Mouse (Mus musculus): ENCODE data around the gene Olfr1211. TPM values are rescaled to one million over a fixed set of nuclear protein-coding genes. Genes with fewer than 3 reads are reported as not detected.

The Olfr1211 gene
- not detected for polyA plus RNA-seq (2014; fragmentation: Illumina TruSeq; extraction: RNeasy Lipid Tissue Mini Kit (QIAGEN cat#74804); ENCODE audit: low read depth, low replicate concordance)

DNA sequence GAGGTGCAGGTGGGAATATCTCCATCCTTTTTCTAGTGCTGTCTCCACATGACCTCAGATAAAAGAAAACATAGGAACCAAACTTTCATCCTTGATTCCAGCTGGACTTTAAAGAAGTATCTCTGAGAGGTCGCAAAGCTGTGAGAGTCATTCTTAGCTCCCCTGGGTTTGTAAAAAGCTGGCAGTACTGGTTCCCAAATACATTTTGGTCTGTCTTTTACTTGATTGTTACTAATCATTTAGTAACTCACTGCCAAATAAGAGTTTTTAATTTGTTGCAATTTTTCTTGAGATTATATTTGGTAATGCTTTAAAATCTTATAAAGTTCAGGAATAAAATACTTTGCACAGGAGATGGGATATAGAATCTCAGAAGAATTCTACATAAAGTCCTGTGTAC lies at the start of gene Olfr1211:
Olfr1211 (minus strand) TSS at position 101 of the 400 bp plus-strand sequence.

DNA sequence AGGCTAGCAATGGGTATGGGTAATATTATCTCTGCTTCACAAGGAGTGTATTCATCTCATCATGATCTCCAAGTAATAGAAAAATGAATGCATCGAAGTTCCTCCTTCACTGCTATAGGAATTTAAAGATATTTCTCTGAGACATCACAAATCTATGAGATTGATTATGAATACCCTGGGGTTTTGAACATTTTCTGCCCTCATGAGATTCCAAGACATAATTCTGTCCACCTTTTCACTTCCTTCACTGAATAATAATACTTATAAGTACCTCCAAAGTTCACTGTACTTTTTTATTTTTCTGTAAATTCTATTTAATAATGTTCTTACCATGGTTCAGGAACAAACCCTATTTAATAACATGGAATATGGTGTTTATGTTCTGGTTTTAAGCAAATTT lies 42.3 kb upstream of the Olfr1211 start, which contains the start of gene Gm13762:
Gm13762 (minus strand) TSS at position 101 of the 400 bp plus-strand sequence.

DNA sequence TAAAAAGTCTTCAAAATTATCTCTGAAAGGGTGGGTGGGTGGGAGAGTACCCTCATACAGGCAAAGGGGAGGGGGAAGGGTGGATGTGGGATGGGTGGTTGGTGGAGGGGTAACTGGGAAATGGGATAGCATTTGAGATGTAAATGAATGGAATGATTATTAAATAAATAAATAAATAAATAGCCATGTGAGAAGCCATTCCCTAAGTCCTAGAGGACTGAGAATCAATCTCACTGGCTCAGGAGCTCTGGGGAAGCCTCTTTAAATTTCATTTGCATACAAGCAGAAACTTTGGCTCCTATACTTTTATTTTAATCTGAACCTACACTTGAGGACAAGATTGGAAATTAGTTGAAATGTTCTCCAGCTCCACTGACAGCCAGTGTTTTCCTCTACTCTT lies 15.8 kb upstream of the Olfr1211 start, which contains the start of gene Olfr1212:
Olfr1212 (plus strand) TSS at position 301 of the 400 bp plus-strand sequence.

DNA sequence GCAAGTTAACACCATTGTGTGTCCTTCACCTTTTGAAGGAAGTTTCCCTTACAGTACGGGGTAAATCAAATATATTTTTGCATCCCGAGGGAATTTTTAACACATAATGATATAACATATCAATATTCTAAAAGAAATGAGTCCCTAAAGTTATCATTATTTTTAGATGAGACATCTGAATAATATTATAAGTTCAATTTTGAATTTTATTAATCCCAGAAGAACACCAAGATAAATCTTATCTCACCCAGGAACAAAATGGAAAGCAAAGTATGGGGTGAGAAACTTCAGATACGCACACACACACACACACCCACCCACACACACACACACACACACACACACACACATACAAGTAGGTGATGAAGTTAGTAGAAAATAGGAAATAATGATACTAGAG lies 22.9 kb downstream of the Olfr1211 start, which contains the start of gene Olfr1209:
Olfr1209 (minus strand) TSS at position 101 of the 400 bp plus-strand sequence.

DNA sequence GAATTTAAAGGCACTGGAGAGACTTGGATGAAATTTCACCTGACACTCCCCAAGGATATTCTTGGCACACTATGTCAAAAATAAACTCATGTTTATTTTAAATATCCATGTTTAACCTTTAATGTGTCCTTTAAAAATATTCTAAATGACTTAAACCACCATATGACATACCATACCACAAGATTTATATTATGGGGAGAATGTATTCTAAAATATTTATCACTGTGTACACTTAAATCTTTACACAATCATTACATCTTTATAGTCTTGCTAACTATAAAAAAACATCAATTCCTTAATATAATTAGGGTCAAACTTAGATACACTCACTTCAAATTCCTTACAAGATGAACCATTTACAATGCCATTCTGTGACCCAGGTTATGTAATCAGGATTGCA lies 35.7 kb downstream of the Olfr1211 start, which contains the start of gene Olfr1208:
Olfr1208 (minus strand) TSS at position 101 of the 400 bp plus-strand sequence.

Other genes with a start within 250 kb of the Olfr1211 start
- gene Olfr1195, start 248.9 kb downstream of the Olfr1211 start, polyA plus RNA-seq (2014; fragmentation: Illumina TruSeq; extraction: RNeasy Lipid Tissue Mini Kit (QIAGEN cat#74804); ENCODE audit: low read depth, low replicate concordance): not detected
- not detected for gene Olfr1196, start 233.5 kb downstream of the Olfr1211 start, polyA plus RNA-seq (2014; fragmentation: Illumina TruSeq; extraction: RNeasy Lipid Tissue Mini Kit (QIAGEN cat#74804); ENCODE audit: low read depth, low replicate concordance)
- not detected for gene Olfr1197, start 205.7 kb downstream of the Olfr1211 start, polyA plus RNA-seq (2014; fragmentation: Illumina TruSeq; extraction: RNeasy Lipid Tissue Mini Kit (QIAGEN cat#74804); ENCODE audit: low read depth, low replicate concordance)
- not detected for gene Olfr1198, start 186.7 kb downstream of the Olfr1211 start, polyA plus RNA-seq (2014; fragmentation: Illumina TruSeq; extraction: RNeasy Lipid Tissue Mini Kit (QIAGEN cat#74804); ENCODE audit: low read depth, low replicate concordance)
- not detected for gene Olfr1199, start 177.6 kb downstream of the Olfr1211 start, polyA plus RNA-seq (2014; fragmentation: Illumina TruSeq; extraction: RNeasy Lipid Tissue Mini Kit (QIAGEN cat#74804); ENCODE audit: low read depth, low replicate concordance)
- not detected for gene Olfr1200, start 167.6 kb downstream of the Olfr1211 start, polyA plus RNA-seq (2014; fragmentation: Illumina TruSeq; extraction: RNeasy Lipid Tissue Mini Kit (QIAGEN cat#74804); ENCODE audit: low read depth, low replicate concordance)
- not detected for gene Olfr1201, start 145.1 kb downstream of the Olfr1211 start, polyA plus RNA-seq (2014; fragmentation: Illumina TruSeq; extraction: RNeasy Lipid Tissue Mini Kit (QIAGEN cat#74804); ENCODE audit: low read depth, low replicate concordance)
- gene Olfr1202, start 123.6 kb downstream of the Olfr1211 start, polyA plus RNA-seq (2014; fragmentation: Illumina TruSeq; extraction: RNeasy Lipid Tissue Mini Kit (QIAGEN cat#74804); ENCODE audit: low read depth, low replicate concordance): not detected
- not detected for gene Olfr1205, start 108.4 kb downstream of the Olfr1211 start, polyA plus RNA-seq (2014; fragmentation: Illumina TruSeq; extraction: RNeasy Lipid Tissue Mini Kit (QIAGEN cat#74804); ENCODE audit: low read depth, low replicate concordance)
- not detected for gene Olfr1204, start 88.8 kb downstream of the Olfr1211 start, polyA plus RNA-seq (2014; fragmentation: Illumina TruSeq; extraction: RNeasy Lipid Tissue Mini Kit (QIAGEN cat#74804); ENCODE audit: low read depth, low replicate concordance)
- gene Olfr1206, start 74.9 kb downstream of the Olfr1211 start, polyA plus RNA-seq (2014; fragmentation: Illumina TruSeq; extraction: RNeasy Lipid Tissue Mini Kit (QIAGEN cat#74804); ENCODE audit: low read depth, low replicate concordance): not detected
- gene Olfr1208, start 35.8 kb downstream of the Olfr1211 start, polyA plus RNA-seq (2014; fragmentation: Illumina TruSeq; extraction: RNeasy Lipid Tissue Mini Kit (QIAGEN cat#74804); ENCODE audit: low read depth, low replicate concordance): not detected
- gene Olfr1209, start 23.0 kb downstream of the Olfr1211 start, polyA plus RNA-seq (2014; fragmentation: Illumina TruSeq; extraction: RNeasy Lipid Tissue Mini Kit (QIAGEN cat#74804); ENCODE audit: low read depth, low replicate concordance): not detected
- not detected for gene Olfr1212, start 15.9 kb upstream of the Olfr1211 start, polyA plus RNA-seq (2014; fragmentation: Illumina TruSeq; extraction: RNeasy Lipid Tissue Mini Kit (QIAGEN cat#74804); ENCODE audit: low read depth, low replicate concordance)
- not detected for gene Gm13762, start 42.2 kb upstream of the Olfr1211 start, polyA plus RNA-seq (2014; fragmentation: Illumina TruSeq; extraction: RNeasy Lipid Tissue Mini Kit (QIAGEN cat#74804); ENCODE audit: low read depth, low replicate concordance)
- gene Olfr1214, start 54.5 kb upstream of the Olfr1211 start, polyA plus RNA-seq (2014; fragmentation: Illumina TruSeq; extraction: RNeasy Lipid Tissue Mini Kit (QIAGEN cat#74804); ENCODE audit: low read depth, low replicate concordance): not detected
- not detected for gene Olfr1215, start 68.9 kb upstream of the Olfr1211 start, polyA plus RNA-seq (2014; fragmentation: Illumina TruSeq; extraction: RNeasy Lipid Tissue Mini Kit (QIAGEN cat#74804); ENCODE audit: low read depth, low replicate concordance)
- gene Olfr1216, start 80.2 kb upstream of the Olfr1211 start, polyA plus RNA-seq (2014; fragmentation: Illumina TruSeq; extraction: RNeasy Lipid Tissue Mini Kit (QIAGEN cat#74804); ENCODE audit: low read depth, low replicate concordance): not detected
- gene Olfr1217, start 94.0 kb upstream of the Olfr1211 start, polyA plus RNA-seq (2014; fragmentation: Illumina TruSeq; extraction: RNeasy Lipid Tissue Mini Kit (QIAGEN cat#74804); ENCODE audit: low read depth, low replicate concordance): not detected
- gene Olfr1218, start 123.1 kb upstream of the Olfr1211 start, polyA plus RNA-seq (2014; fragmentation: Illumina TruSeq; extraction: RNeasy Lipid Tissue Mini Kit (QIAGEN cat#74804); ENCODE audit: low read depth, low replicate concordance): not detected
- gene Olfr1219, start 145.4 kb upstream of the Olfr1211 start, polyA plus RNA-seq (2014; fragmentation: Illumina TruSeq; extraction: RNeasy Lipid Tissue Mini Kit (QIAGEN cat#74804); ENCODE audit: low read depth, low replicate concordance): not detected
- gene Olfr1220, start 168.7 kb upstream of the Olfr1211 start, polyA plus RNA-seq (2014; fragmentation: Illumina TruSeq; extraction: RNeasy Lipid Tissue Mini Kit (QIAGEN cat#74804); ENCODE audit: low read depth, low replicate concordance): not detected
- not detected for gene Olfr1221, start 179.2 kb upstream of the Olfr1211 start, polyA plus RNA-seq (2014; fragmentation: Illumina TruSeq; extraction: RNeasy Lipid Tissue Mini Kit (QIAGEN cat#74804); ENCODE audit: low read depth, low replicate concordance)
- not detected for gene Olfr1222, start 194.9 kb upstream of the Olfr1211 start, polyA plus RNA-seq (2014; fragmentation: Illumina TruSeq; extraction: RNeasy Lipid Tissue Mini Kit (QIAGEN cat#74804); ENCODE audit: low read depth, low replicate concordance)
- not detected for gene Olfr1223, start 213.4 kb upstream of the Olfr1211 start, polyA plus RNA-seq (2014; fragmentation: Illumina TruSeq; extraction: RNeasy Lipid Tissue Mini Kit (QIAGEN cat#74804); ENCODE audit: low read depth, low replicate concordance)
- not detected for gene Olfr1224-ps1, start 226.0 kb upstream of the Olfr1211 start, polyA plus RNA-seq (2014; fragmentation: Illumina TruSeq; extraction: RNeasy Lipid Tissue Mini Kit (QIAGEN cat#74804); ENCODE audit: low read depth, low replicate concordance)
- not detected for gene Olfr1225, start 236.6 kb upstream of the Olfr1211 start, polyA plus RNA-seq (2014; fragmentation: Illumina TruSeq; extraction: RNeasy Lipid Tissue Mini Kit (QIAGEN cat#74804); ENCODE audit: low read depth, low replicate concordance)

All from liver, adult 10 weeks (tissue).